Mouse (Mus musculus) kidney, postnatal 14 days (tissue): ENCODE results near the gene H2-T3.
"Not testable (repeated sequence)": the region's sequence is repeated elsewhere in the genome, so short reads cannot be mapped to it uniquely, and the experiment has no call there.

Experiments
- DNase-seq: peaks from one replicate; pipeline ENCODE4 v3.0.0; 2022; ENCODE audit warnings: mixed read lengths

Gene H2-T3

DNA sequence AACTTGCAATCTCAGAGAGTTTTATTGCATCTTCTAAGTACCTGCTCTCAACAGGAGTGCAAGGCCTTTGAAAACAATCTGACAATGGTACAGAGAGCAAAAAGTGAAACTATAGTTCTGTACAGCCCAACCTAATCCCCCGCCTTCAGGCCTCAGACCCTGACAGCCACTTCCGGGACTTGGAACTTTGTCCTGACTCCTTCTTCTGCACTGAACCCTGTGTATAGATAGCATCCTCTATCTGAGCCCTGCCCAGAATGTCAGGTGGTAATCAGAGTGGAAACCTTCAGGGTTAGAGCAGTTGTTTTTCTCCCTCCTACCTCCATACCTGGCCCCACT is at the start of gene H2-T3:
TSS of gene H2-T3 (minus strand) at position 119 of the 339 bp plus-strand sequence.
- DNase-seq, result no peak

DNA sequence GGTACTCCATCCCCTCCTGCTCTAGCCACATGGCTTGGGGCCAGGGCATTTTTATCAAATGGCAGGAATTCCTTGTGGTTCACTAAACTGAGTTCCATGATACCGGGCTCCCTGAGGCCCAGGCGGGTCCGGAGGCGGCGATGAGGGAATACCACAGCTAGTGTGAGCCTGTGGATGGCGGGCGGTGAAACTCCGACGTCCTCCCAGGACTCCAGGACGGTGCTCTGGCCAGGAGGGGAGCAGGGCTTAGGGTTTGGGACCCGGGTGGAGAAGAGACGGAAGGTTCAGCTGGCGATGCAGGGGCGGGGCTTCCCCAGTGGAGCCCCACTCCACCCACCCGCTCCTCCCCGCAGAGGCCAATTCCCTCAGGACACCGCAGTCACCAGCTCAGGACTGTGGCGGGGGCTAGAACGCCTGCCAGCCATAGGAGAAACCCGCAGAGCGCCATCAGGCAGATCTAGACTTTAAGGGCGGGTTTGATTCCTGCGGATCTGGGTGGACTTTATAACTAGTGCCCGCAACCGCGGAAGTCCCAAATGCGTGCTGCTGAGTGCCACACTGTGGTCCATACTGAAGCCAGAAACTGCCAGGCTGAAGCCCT is 47.3 kb upstream of the H2-T3 start:
- DNase-seq, result peak; percentile 22

DNA sequence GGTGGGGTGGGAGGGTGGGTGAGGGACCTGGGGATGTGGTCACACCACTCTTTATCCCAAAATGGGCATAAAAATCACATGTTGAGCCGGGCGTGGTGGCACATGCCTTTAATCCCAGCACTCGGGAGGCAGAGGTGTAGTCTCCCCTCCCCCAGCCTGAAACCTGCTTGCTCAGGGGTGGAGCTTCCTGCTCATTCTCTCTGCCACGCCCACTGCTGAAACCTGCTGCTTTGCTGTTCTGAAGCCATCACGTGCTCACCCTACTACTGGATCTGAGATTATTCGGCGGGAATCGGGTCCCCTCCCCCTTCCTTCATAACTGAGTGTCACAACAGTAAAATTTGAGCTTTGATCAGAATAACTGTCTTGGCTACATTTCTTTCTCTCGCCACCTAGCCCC is 45.2 kb upstream of the H2-T3 start:
- peak; percentile 20 for DNase-seq

DNA sequence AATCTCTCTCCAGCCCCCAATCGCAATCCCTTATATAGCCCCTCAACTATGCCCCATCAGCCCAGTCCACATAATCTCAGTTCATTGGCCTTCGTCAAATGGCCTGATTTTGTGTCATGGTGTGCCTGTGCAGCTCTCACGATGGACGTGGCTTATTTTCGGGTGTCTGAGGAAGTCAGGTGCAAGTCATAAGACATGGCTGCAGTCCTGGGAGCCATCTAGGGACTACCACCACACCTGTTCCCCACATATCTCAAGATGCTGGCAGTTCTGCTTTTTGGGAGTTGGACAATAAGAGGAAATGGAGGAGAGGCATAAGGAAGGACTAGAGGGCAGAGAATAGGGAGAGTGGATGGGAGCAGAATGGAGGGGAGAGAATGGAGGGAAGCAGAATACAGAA is 43.5 kb upstream of the H2-T3 start:
- no peak for DNase-seq

DNA sequence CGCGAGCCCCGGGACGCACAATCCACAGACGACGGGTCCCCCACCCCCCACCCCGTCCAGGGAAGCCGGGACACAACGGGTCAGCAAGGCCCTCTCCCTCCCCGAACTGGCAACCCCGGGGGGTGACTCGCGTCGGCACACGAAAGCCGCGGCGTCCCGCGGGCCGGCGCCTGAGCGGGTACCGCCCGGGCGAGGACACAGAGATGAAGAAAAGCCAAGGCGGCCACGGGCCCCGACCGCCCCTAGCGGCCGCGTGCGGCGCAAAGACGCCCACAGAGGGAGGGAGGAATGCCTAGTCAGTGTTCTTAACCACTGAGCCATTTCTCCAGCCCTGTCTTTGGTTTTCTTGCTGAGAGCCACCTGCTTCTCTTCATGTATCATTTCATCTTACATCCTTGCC is 41.2 kb upstream of the H2-T3 start:
- peak; percentile 80 for DNase-seq

DNA sequence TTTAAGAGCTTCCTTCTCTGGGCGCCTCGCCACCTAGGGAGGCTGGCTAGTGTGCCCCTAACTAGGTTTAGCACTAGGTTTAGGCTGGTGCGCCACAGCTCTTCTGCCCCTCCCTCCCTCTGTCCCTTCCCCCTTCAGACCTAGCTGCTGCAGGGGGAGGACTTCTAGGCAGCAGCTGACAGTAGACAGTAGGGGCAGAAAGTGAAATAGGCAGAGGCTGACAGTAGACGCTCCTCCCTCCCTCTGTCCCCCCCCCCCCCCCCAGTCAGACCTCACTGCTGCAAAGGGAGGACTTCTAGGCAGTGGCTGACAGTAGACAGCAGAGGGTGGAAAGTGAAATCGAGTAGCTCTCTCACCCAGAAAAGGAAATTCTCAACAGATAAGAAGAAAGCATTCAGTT is 39.0 kb upstream of the H2-T3 start:
- no peak for DNase-seq

DNA sequence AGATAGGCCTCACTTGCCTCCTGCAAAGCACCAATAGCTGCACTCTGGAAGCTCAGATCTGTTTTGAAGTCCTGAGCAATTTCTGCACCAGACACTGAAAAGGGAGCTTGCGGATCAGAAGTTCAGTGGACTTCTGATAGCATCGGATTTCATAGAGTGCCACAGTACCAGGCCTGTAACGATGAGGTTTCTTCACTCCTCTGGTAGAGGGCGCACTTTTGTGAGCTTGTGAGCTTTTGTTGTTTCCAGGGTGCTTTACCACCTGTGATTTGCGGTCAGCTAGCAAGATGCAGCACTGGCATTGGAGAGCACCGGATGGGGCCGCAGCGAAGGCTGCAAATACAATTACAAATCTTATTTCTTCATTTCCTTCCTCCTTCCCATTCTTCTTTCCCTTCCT is 36.8 kb upstream of the H2-T3 start:
- peak; percentile 8 for DNase-seq

DNA sequence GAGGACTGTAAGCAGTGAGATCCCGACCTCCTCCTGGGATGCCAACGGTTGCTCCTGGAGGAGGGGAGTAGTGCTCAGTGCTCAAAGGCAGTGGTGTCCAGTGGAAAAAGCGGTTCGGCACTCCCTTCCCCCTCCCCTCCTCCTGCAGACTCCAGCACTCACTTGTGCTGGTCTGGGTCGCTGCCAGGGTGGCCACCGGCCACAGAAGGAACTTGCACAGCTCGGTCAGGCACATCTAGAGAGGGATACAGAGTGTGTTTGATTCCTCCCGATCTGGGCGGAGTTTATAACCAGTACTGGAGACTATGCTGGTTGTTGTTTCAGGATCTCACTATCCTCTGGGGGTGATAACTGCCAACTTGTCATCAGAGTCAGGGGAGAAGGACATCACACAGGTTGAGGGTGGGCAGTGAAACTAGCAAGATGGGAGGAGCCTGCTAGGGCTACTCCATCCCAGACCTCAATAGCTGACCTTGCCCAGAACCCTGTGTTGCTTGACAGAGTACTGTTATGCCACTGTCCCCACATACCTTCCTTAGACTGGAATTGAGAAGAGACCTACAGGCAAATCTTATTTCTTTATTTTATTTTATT is 35.2 kb upstream of the H2-T3 start:
- no peak for DNase-seq

DNA sequence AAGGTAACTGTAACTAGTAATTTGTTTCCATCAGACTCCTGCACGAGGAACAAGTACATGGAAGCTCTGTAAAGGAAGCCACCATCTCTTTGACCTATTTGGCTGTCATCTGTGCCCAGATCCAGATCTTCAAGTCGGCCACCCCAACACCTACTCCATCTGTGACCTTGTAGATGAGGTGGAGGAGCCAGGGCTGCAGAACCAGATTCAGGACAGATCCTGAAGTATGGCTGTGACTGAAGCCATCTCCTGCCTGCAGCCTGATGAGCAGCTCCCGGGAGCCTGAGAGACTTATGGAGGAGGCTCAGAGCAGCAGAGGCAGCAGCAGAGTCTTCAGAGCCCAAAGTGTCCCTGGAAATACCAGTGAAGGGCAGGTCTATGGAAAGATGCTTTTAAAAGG is 34.4 kb upstream of the H2-T3 start:
- DNase-seq, result no peak

DNA sequence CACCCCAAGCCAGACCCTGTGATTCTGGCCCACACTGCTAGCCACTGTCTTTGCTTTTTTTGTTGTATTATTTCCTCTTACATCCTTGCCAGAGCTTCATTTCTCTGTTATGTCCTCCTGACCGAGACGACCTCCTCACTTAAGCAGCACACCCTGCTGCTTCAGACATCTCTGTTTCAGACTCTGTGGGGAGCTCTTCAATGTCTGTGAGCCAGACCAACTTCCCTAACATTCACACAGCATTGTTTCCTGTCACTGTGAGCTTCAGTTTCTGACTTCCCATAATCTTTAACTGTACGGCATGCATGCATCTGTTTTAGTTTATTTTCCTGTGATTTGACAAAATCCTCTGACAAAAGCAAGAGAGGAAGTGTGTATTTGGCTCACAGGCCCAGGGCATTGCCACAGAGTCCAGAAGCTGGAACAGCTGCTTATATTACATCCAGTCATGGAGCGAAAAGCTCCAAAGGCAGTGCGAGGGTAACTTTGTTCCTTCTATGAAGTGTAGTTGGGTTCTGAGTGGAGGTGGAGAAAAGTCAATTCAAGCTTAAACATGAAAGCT is 28.6 kb upstream of the H2-T3 start:
- no peak for DNase-seq

DNA sequence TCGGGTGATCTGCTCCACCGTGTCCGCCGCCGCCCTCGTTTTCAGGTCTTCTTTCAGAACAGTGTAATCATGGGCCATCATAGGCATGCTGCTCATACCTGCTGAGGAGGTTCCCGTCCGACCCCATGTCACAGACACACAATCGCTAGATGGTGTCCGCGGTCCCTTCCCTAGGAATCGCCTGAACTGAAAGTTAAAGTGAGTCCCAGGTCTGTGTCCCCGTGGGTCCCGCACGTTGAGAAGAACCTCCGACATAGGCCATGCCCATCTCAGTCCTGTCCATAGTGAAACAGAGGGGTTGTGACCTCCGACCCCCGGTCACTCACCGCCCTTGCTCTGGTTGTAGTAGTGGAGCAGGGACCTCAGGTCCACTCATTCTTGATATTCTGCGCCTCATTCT is 25.5 kb upstream of the H2-T3 start:
- no peak for DNase-seq

DNA sequence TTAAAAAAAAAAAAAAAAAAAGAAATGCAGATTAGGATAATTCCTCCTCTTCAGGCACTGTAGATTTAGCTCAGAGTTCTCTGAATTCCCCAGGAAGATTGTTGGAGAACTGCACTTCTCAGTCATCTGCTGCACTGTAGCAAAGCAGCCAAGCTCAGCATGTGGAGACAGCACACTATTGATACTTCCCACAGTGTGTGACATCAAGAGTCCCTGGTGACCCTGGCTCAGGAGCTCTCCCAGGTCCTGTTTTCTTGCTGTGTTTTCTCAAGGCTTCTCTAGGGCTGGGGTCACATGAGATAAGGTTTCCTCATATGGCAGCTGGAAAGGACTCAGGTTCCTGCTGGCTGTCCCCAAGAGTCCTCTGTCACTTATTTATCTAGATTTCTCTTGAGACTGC is 16.8 kb upstream of the H2-T3 start:
- DNase-seq, result no peak

DNA sequence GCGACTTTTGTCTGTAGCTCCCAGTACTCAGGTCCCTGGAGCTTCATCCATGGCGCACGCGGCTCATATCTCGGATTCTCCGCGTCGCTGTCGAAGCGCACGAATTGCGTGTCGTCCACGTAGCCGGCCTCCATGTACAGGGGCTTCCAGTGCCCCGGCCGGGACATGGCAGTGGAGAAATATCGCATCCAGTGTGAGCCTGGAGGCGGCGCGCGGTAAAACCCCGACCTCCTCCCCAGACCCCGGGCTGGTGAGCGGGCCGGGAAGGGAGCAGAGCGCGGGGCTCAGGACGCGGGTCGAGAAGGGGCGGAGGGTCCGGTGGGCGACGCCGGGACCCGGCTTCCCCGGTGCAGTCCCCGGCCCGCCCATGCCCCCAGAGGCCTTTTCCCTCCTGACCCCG is 15.8 kb upstream of the H2-T3 start:
- no peak for DNase-seq

DNA sequence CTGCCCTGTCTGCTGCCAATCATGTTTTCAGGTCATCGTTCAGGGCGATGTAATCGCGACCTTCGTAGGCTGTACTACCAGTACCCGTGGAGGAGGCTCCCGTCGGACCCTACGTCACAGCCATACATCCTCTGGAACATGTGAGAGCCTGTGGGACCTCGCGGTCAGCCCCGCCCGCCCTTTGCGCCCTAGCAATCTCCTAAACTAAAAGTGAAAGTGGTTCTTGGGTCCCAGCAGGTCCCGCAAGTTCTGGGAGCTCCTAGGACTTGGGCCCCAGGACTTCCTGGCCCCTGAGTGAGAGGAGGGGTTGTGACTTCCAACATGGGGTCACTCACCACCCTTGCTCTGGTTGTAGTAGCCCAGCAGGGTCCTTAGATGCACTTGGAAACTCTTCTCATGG is 15.4 kb upstream of the H2-T3 start:
- DNase-seq, result peak; percentile 15

DNA sequence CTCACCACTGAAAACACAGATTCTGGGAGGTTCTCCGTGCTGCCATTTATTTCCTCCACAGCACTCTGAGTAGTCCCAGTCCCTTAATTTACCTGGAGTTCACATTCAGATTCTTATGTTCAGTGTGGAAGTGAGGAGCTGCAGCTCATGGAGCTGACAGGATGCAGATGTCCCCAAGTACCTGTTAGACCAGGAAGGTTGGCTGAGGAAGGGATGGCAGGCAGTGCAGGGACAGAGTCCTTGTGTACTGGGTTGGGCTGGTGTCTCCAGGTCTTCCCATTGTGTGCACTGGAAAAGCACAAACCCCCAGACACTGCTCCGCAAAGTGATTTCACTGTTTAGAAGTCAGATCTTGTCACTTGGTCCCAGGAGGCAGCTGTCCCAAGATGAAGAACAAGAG is 11.8 kb upstream of the H2-T3 start:
- no peak for DNase-seq

DNA sequence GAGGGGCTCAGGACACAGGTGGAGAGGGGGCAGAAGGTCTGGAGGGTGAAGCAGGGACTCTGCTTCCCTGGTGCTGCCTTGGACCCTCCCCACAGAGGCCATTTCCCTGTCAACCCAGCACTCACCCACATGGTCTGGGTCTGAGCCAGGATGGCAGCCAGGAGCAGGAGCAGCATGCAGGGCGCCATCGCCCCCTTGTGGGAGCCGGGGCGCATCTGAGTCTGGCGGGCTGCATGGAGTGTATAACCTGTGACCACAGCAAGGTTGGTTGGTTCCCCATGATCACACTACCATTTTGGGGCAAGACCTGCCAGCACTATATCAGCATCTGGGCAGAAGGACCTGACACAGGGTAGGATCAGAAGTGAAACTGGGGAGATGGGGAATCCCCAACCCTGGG is 8.2 kb upstream of the H2-T3 start:
- DNase-seq, result no peak

DNA sequence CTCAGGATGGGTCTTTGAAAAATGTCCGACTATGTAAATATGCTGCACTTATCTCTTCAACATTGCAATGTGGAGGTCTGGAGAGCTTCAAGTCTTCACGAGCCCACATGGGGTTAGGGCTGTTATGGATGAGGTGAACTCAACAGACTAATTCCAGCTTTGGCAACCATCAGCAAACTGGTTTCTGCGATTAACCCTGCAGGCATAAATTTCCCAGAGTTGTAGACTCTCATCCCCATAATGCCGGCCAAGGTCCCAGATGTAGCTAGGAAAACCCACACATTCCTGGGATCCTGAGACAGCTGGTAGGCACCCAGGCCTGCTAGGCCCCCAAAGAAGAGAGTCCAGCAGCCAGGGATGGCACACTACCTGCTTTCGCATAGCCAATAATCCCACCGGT is 4.4 kb upstream of the H2-T3 start:
- no peak for DNase-seq

DNA sequence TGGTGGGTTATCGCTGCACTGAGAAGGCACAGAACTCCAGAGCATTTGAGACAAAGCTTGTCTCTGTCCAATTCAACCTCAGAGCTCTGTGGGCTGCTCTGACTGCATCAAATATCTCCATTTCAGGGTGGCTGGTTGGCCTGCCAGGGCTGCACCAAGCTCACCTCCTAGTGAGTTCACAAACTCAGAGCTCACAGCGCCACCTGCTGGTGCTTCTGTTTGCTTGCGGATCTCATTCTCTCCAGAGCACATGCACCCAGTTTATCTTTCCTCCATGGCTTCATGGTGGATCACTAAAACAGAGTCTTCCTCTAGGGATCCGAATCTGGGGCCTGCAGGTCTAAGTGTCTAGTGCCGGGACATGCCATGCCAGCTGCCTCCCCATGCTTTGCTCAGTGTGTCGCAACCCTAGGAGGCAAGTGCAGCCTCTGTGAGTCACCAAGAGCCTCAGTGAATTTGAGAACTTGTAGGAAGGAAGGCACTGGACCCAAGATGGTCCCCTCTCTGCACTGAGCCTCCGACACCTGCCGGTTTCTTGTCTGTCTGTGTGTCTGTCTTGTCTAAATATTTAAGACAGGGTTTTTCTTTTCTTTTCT is 3.6 kb upstream of the H2-T3 start:
- DNase-seq, result peak; percentile 64

DNA sequence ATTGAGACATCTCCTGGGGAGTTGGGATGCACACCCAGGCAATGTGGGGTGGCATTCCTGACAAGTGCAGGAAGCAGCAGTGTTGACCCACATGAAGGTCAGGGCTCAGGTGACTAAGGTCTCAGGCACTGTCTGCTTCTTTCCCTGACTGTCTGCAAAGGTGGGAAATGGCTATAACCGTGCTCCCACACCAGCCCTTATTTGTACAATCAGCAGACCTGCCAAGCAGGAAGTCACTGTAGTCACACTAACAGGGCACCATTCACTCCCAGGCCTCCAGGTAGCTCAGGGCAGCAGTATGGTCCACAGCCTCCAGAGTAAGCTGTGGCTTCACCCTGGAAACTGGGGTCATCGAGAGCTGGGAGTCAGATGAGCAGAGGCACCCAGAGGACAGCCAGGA is 2.3 kb upstream of the H2-T3 start:
- no peak for DNase-seq

DNA sequence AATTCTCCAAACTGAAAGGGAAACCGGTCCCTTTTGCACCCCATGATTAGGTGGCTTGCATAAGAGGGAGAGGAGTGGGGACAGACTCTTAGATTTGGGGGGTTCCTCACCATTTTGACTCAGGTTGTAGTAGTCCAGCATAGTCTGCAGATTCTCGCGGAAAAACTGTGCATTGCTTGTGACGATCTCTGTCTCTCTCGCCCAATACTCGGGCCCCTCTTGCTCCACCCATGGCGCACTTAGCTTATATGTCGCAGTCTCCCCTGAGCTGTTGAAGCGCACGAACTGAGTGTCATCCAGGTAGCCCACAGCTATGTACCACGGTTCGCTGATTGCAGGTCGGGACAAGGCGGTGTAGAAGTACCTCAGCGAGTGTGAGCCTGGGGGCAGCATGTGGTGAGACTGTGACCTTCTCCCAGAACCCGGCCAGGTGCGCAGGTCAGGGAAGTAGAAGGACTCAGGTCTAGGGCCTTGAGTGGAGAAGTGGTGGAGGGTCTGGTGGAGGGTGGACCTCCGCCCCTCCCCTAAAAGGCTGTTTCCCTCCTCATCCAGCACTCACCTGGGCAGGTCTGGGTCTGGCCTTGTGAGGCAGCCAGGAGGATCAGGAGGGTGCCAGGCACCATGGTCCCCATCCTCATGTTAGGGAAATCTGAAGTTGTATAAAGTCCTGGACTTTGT is 457 bp downstream of the H2-T3 start:
- no peak for DNase-seq

DNA sequence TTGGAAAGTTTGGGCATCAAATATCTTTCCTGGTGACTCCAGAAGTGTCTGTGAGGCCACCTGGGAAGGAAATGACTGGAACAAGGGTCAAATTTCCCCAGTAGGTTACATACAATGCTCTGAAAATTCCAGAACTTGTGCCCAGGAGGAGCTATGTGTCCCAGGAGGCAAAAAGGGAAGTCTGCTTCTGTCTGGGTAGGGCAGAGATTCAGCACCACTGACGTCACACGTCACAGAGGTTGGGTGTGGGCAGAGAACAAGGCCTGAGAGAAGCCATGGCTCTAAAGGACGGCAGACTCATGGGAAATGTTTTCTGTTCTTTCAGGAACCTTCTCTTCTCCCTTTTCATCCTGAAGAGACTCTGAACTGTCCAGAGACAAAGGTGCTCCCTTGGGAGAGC is 2.5 kb downstream of the H2-T3 start:
- no peak for DNase-seq

DNA sequence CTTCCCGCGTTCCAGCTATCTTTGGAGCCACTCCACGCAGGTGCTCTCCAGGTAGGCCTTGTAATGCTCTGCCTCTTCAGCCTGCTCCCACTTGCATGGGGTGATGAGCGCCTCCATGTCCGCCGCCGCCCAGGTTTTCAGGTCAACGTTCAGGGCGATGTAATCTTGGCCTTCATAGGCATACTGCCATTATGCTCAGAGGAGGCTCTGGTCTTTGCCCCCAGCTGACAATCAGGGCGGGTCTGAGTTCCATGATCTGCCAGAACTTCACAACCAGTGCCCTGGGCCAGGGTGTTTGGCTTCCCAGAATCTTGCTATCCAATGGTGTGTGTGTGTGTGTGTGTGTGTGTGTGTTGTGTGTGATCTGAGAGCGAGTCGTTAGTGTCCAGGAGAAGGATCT is 7.9 kb downstream of the H2-T3 start:
- no peak for DNase-seq

DNA sequence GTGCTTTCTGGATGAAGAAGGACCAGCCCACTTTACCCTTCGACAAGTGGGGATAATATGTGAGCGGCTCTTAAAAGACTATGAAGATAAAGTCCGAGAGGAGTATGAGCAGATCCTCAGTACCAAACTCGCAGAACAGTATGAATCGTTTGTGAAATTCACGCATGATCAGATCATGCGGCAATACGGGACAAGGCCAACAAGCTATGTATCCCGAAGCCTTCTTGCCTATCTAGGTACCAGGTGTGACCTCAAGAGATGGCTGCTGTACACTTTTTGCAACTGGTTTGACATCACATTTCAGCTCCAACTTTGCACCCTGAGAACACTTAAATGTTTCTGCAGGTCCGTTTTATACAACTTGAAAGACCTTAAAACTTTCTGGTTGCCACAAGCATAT is 10.6 kb downstream of the H2-T3 start:
- not testable (repeated sequence) for DNase-seq

DNA sequence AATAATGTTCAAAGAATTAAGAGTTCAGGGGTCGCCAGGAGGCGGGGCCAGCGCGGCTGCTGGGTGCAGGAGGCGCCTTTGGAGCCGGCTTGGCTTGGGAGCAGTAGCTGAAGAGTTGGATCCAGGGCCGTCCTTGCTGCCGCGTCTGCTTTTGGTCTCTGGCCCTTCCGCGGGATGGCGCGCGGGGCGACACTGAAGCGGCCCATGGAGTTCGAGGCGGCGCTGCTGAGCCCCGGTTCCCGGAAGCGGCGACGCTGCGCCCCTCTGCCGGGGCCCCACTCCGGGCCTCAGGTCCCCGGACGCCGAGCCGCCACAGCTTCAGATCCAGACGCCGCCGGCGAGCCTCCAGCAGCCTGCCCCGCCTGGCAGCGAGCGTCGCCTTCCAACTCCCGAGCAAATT is 11.1 kb downstream of the H2-T3 start:
- DNase-seq, result peak; percentile 13
